Mouse (Mus musculus) spleen, postnatal 36 days (tissue): ENCODE results near the gene Fkbp5.
"Not testable (repeated sequence)": the region's sequence is repeated elsewhere in the genome, so short reads cannot be mapped to it uniquely, and the experiment has no call there.

Experiments used
- DNase-seq, 2 experiments: peaks; one replicate each; pipeline ENCODE4 v3.0.0; 2022; ENCODE audit warnings: low spot score in 2 of 2, mixed read lengths in 1 of 2

Fkbp5 gene

GRCm38 (mm10) chr17:28374494-28374893 is 142.8 kb downstream of the Fkbp5 start:
- DNase-seq = no peak

- DNase-seq = peak; percentile 32 to 45
These were observed 143.5 kb downstream of the Fkbp5 start for GRCm38 (mm10) chr17:28373821-28374220.

GRCm38 (mm10) chr17:28371941-28372340 is 145.4 kb downstream of the Fkbp5 start:
- no peak for DNase-seq

- no peak for DNase-seq
These were observed 146.0 kb downstream of the Fkbp5 start for GRCm38 (mm10) chr17:28371286-28371685.

GRCm38 (mm10) chr17:28369056-28369455 is 148.3 kb downstream of the Fkbp5 start:
- no peak for DNase-seq

- peak; percentile 45 to 51 for DNase-seq
These were observed 148.9 kb downstream of the Fkbp5 start for GRCm38 (mm10) chr17:28368449-28368848.

GRCm38 (mm10) chr17:28365122-28365521 is 152.2 kb downstream of the Fkbp5 start, which contains the start of gene Tulp1:
Tulp1 (minus strand) TSS chr17:28365222.
- no peak for DNase-seq

GRCm38 (mm10) chr17:28363507-28363906 is 153.8 kb downstream of the Fkbp5 start:
- DNase-seq = no peak

- no peak for DNase-seq
These were observed 154.6 kb downstream of the Fkbp5 start for GRCm38 (mm10) chr17:28362653-28363292.

- no peak for DNase-seq
These were observed 155.2 kb downstream of the Fkbp5 start for GRCm38 (mm10) chr17:28361921-28362652.

- no peak for DNase-seq
These were observed 156.6 kb downstream of the Fkbp5 start for GRCm38 (mm10) chr17:28360531-28361277.

GRCm38 (mm10) chr17:28358576-28359261 is 158.6 kb downstream of the Fkbp5 start:
- DNase-seq = not testable (repeated sequence)

- DNase-seq = no peak
These were observed 161.5 kb downstream of the Fkbp5 start for GRCm38 (mm10) chr17:28355871-28356270.

GRCm38 (mm10) chr17:28352018-28352417 is 165.3 kb downstream of the Fkbp5 start:
- DNase-seq = peak in 1 of 2 experiments; percentile 34

- no peak for DNase-seq
These were observed 165.9 kb downstream of the Fkbp5 start for GRCm38 (mm10) chr17:28351353-28351890.

- peak; percentile 26 to 45 for DNase-seq
These were observed 166.6 kb downstream of the Fkbp5 start, which contains the start of gene Tead3 for GRCm38 (mm10) chr17:28350466-28351352. Tead3 (minus strand) TSS chr17:28350817.

GRCm38 (mm10) chr17:28349901-28350465 is 167.3 kb downstream of the Fkbp5 start:
- DNase-seq = no peak

GRCm38 (mm10) chr17:28349264-28349880 is 168.0 kb downstream of the Fkbp5 start:
- no peak for DNase-seq
